Comparison of ENCODE assay signal across 32 mouse cellular contexts in genomic region chr1:113089466-113089865, GRCm38 (mm10).
"Had no signal": no experiment of that assay in that cellular context is flagged by ENCODE, and none has a peak within 500 bp of the region (broad histone marks: within the 10 kb centered on the region; RNA-seq: fewer than 3 reads in every experiment).

No protein-coding gene starts in this region.

- H3K9ac ChIP-seq: limb, embryonic 12.5 days; limb, embryonic 13.5 days; limb, embryonic 15.5 days; liver, embryonic 12.5 days; liver, embryonic 13.5 days; liver, embryonic 14.5 days; liver, embryonic 15.5 days; liver, postnatal 0 days; lung, embryonic 14.5 days; lung, embryonic 15.5 days; midbrain, embryonic 12.5 days; midbrain, embryonic 13.5 days; midbrain, embryonic 15.5 days; neural tube, embryonic 12.5 days had no signal

- H3K36me3 ChIP-seq: limb, embryonic 10.5 days; limb, embryonic 12.5 days; limb, embryonic 13.5 days; limb, embryonic 15.5 days; liver, embryonic 12.5 days; liver, embryonic 13.5 days; liver, embryonic 15.5 days; lung, embryonic 15.5 days; midbrain, embryonic 10.5 days; midbrain, embryonic 12.5 days; midbrain, embryonic 13.5 days; midbrain, embryonic 15.5 days; neural tube, embryonic 12.5 days had no signal

- H3K9me3 ChIP-seq: limb, embryonic 10.5 days; limb, embryonic 12.5 days; limb, embryonic 13.5 days; limb, embryonic 15.5 days; liver, embryonic 12.5 days; liver, embryonic 13.5 days; liver, embryonic 15.5 days; lung, embryonic 15.5 days; megakaryocyte, embryonic 14.5 days; midbrain, embryonic 10.5 days; midbrain, embryonic 12.5 days; midbrain, embryonic 13.5 days; midbrain, embryonic 15.5 days; neural tube, embryonic 12.5 days had no signal

- ATAC-seq: liver, embryonic 12.5 days; liver, postnatal 0 days; lung, postnatal 0 days; midbrain, embryonic 13.5 days; midbrain, embryonic 15.5 days; midbrain, embryonic 16.5 days had no signal

- DNase-seq: left cerebral cortex, postnatal 4 days; liver; liver, embryonic 13.5 days; liver, postnatal 0 days; lung, adult 18-20 months; lung, adult 2 months; lung, embryonic 14.5 days; lung, postnatal 10 days; lung, postnatal 14 days; lung, postnatal 36 days; lung, postnatal 4 days; midbrain, embryonic 14.5 days had no signal

- H3K4me1 ChIP-seq: limb, embryonic 10.5 days; limb, embryonic 12.5 days; limb, embryonic 13.5 days; limb, embryonic 15.5 days; liver, embryonic 12.5 days; liver, embryonic 13.5 days; liver, embryonic 15.5 days; lung, embryonic 15.5 days; megakaryocyte, embryonic 14.5 days; midbrain, embryonic 10.5 days; midbrain, embryonic 12.5 days; midbrain, embryonic 13.5 days; midbrain, embryonic 15.5 days; neural tube, embryonic 12.5 days had no signal

- H3K4me2 ChIP-seq: limb, embryonic 12.5 days; limb, embryonic 13.5 days; limb, embryonic 15.5 days; liver, embryonic 11.5 days; liver, embryonic 12.5 days; liver, embryonic 13.5 days; liver, embryonic 15.5 days; lung, embryonic 14.5 days; lung, embryonic 15.5 days; midbrain, embryonic 11.5 days; midbrain, embryonic 12.5 days; midbrain, embryonic 13.5 days; midbrain, embryonic 15.5 days; neural tube, embryonic 12.5 days had no signal

- H3K4me3 ChIP-seq: limb, embryonic 10.5 days; limb, embryonic 12.5 days; limb, embryonic 13.5 days; limb, embryonic 15.5 days; liver, embryonic 12.5 days; liver, embryonic 13.5 days; liver, embryonic 15.5 days; lung, embryonic 15.5 days; megakaryocyte, embryonic 14.5 days; midbrain, embryonic 10.5 days; midbrain, embryonic 12.5 days; midbrain, embryonic 13.5 days; midbrain, embryonic 15.5 days; myocyte; neural tube, embryonic 12.5 days had no signal

- H3K27ac ChIP-seq: limb, embryonic 10.5 days; limb, embryonic 12.5 days; limb, embryonic 13.5 days; limb, embryonic 15.5 days; liver, embryonic 12.5 days; liver, embryonic 13.5 days; liver, embryonic 14.5 days; liver, embryonic 15.5 days; lung, embryonic 15.5 days; macrophage; midbrain, embryonic 10.5 days; midbrain, embryonic 12.5 days; midbrain, embryonic 13.5 days; midbrain, embryonic 15.5 days; neural tube, embryonic 12.5 days had no signal

- H3K27me3 ChIP-seq: limb, embryonic 12.5 days; limb, embryonic 13.5 days; limb, embryonic 15.5 days; liver, embryonic 12.5 days; liver, embryonic 13.5 days; liver, embryonic 15.5 days; lung, embryonic 15.5 days; megakaryocyte, embryonic 14.5 days; midbrain, embryonic 12.5 days; midbrain, embryonic 13.5 days; midbrain, embryonic 15.5 days; neural tube, embryonic 12.5 days had no signal
